ENCODE assay signal across 12 mouse cellular contexts in genomic region chr11:55323854-55324253, GRCm38 (mm10). TPM values are rescaled to one million over a fixed set of nuclear protein-coding genes. Genes with fewer than 3 reads are reported as not detected.
A peak's percentile ranks its signal among the peaks of the same experiment; 100 is the strongest.
DNase-seq lines count a peak whose midpoint lies in the region; ATAC-seq and TF ChIP-seq lines count a peak whose summit lies in the region.
"Had no signal": no experiment of that assay in that cellular context is flagged by ENCODE, and none has a peak within 500 bp of the region (broad histone marks: within the 10 kb centered on the region; RNA-seq: fewer than 3 reads in every experiment).

No protein-coding gene starts in this region.

- no peak for ATAC-seq in heart, embryonic 11.5 days (replicated peaks; ENCODE audit: insufficient number of reproducible peaks, low FRiP score, low TSS enrichment)
- ATAC-seq in intestine, embryonic 15.5 days: no peak
- no peak for ATAC-seq in CD4-positive, CD25-positive, alpha-beta regulatory T cell, adult 4 months

- H3K27ac ChIP-seq in heart, embryonic 11.5 days (ENCODE audit: low read depth, low read length): no peak overlapping the region
- no peak overlapping the region for H3K27ac ChIP-seq in layer of hippocampus, adult 2 months
- H3K27ac ChIP-seq in intestine, embryonic 15.5 days: no peak overlapping the region
- H3K27ac ChIP-seq: embryonic facial prominence, embryonic 13.5 days had no signal

- H3K9me3 ChIP-seq in heart, embryonic 11.5 days (replicated peaks; ENCODE audit: control insufficient read depth, low read length): no peaks in the 10 kb centered on the region
- H3K9me3 ChIP-seq in intestine, embryonic 15.5 days: no peaks in the 10 kb centered on the region
- H3K9me3 ChIP-seq: embryonic facial prominence, embryonic 13.5 days had no signal

- 59% methylated on average over 8 of the region's 8 CpGs for WGBS in heart, embryonic 11.5 days (ENCODE audit: insufficient replicate concordance)
- 65% methylated on average over 8 of the region's 8 CpGs for WGBS in intestine, embryonic 15.5 days

- H3K4me1 ChIP-seq in heart, embryonic 11.5 days (ENCODE audit: control insufficient read depth, insufficient read depth, low read length): no peaks in the 10 kb centered on the region
- no peaks in the 10 kb centered on the region for H3K4me1 ChIP-seq in intestine, embryonic 15.5 days (replicated peaks)

- H3K27me3 ChIP-seq in heart, embryonic 11.5 days (ENCODE audit: control insufficient read depth, insufficient read depth, low read length): no peaks in the 10 kb centered on the region
- no peaks in the 10 kb centered on the region for H3K27me3 ChIP-seq in intestine, embryonic 15.5 days (replicated peaks)
- H3K27me3 ChIP-seq: embryonic facial prominence, embryonic 13.5 days had no signal

- H3K4me2 ChIP-seq in heart, embryonic 11.5 days: no peak overlapping the region
- no peak overlapping the region for H3K4me2 ChIP-seq in intestine, embryonic 15.5 days (replicated peaks)
- H3K4me2 ChIP-seq: embryonic facial prominence, embryonic 13.5 days had no signal

- H3K9ac ChIP-seq in heart, embryonic 11.5 days (ENCODE audit: low read depth, low read length): no peak overlapping the region
- no peak overlapping the region for H3K9ac ChIP-seq in intestine, embryonic 15.5 days
- H3K9ac ChIP-seq: embryonic facial prominence, embryonic 13.5 days had no signal

- no peak for TF ChIP-seq CTCF in layer of hippocampus, adult 2 months (conservative IDR thresholded peaks at IDR 0.05)

- H3K4me3 ChIP-seq in heart, embryonic 11.5 days (ENCODE audit: low read depth, low read length): no peak overlapping the region
- H3K4me3 ChIP-seq in layer of hippocampus, adult 2 months: no peak overlapping the region
- H3K4me3 ChIP-seq in intestine, embryonic 15.5 days (replicated peaks): no peak overlapping the region
- H3K4me3 ChIP-seq: embryonic facial prominence, embryonic 13.5 days had no signal

- H3K36me3 ChIP-seq in heart, embryonic 11.5 days (ENCODE audit: control insufficient read depth, insufficient read depth, low read length): no peaks in the 10 kb centered on the region
- no peaks in the 10 kb centered on the region for H3K36me3 ChIP-seq in intestine, embryonic 15.5 days
- H3K36me3 ChIP-seq: embryonic facial prominence, embryonic 13.5 days had no signal

- peak; percentile 1 for DNase-seq in heart, adult 8-10 months (ENCODE audit: low spot score)
- peak; percentile 91 for DNase-seq in cerebellum, adult 11-12 months
- DNase-seq in layer of hippocampus, adult 2 months (ENCODE audit: low spot score in 2 of 2): peak; percentile 76 to 82
- DNase-seq in mesoderm, embryonic 11.5 days (ENCODE audit: low read depth, low spot score): peak; percentile 41
- DNase-seq in lung, postnatal 10 days: no peak
- DNase-seq: adrenal gland, postnatal 10 days; kidney, adult 8-10 months had no signal

RNA-seq across cellular contexts. Expression of gene Fat2, which starts 12.5 kb away (rescaled TPM):
- under 1 TPM; 0.08 to 0.20 (median 0.11) TPM for total RNA-seq in heart, adult 8-10 months (2022)
- polyA plus RNA-seq in heart, embryonic 11.5 days (2014; fragmentation: Nextera tagmentation; extraction: Ambion mirVana): not detected in 2 replicates
- total RNA-seq in layer of hippocampus, adult 2 months (2021): under 1 TPM; 0.25 to 0.61 TPM
- polyA plus RNA-seq in intestine, embryonic 15.5 days (2015; fragmentation: Nextera tagmentation; extraction: Ambion mirVana): 0.05 and 0.14 TPM in 2 replicates
- polyA plus RNA-seq in CD4-positive, CD25-positive, alpha-beta regulatory T cell, adult 4 months (2017; shearing (Covaris generic)): not detected
- total RNA-seq: granulocyte monocyte progenitor cell, adult 5-6 weeks had no signal
